Mouse (Mus musculus): ENCODE measurements around the gene Arhgap27. TPM values are rescaled to one million over a fixed set of nuclear protein-coding genes. Genes with fewer than 3 reads are reported as not detected.

Arhgap27 gene
- polyA plus RNA-seq, 1 experiment = 38.4 TPM

- Histone ChIP-seq H3K36me3 (ENCODE audit: control insufficient read depth, insufficient read depth, low read length) (no peaks in the 10 kb centered on the region), H3K27ac (ENCODE audit: insufficient read depth, low read depth, low read length) (no peak overlapping the region), H3K27me3 (replicated peaks; ENCODE audit: control insufficient read depth, insufficient read depth, low read length) (no peaks in the 10 kb centered on the region), H3K4me3 (ENCODE audit: insufficient read depth, low read depth, low read length) (no peak overlapping the region), H3K4me1 (ENCODE audit: control insufficient read depth, insufficient read depth, low read length) (peaks cover 21% of the 10 kb centered on the region)
- TF ChIP-seq POLR2A (IDR thresholded peaks at IDR 0.05; ENCODE audit: low read depth, low read length) (no peak), CTCF (conservative IDR thresholded peaks at IDR 0.05; ENCODE audit: insufficient read depth, insufficient read length, low read depth, low read length) (no peak)
- DNase-seq = peak; percentile 79
- 51% methylated on average over 4 of the region's 4 CpGs for WGBS
Observed at GRCm38 (mm10) chr11:103358316-103358715, 5.2 kb downstream of the Arhgap27 start.

GRCm38 (mm10) chr11:103357710-103358109 lies 5.8 kb downstream of the Arhgap27 start:
- 91% methylated on average over 10 of the region's 10 CpGs for WGBS
- Histone ChIP-seq H3K4me1 (ENCODE audit: control insufficient read depth, insufficient read depth, low read length) (peaks cover 20% of the 10 kb centered on the region), H3K36me3 (ENCODE audit: control insufficient read depth, insufficient read depth, low read length) (no peaks in the 10 kb centered on the region), H3K4me3 (ENCODE audit: insufficient read depth, low read depth, low read length) (no peak overlapping the region), H3K27me3 (replicated peaks; ENCODE audit: control insufficient read depth, insufficient read depth, low read length) (no peaks in the 10 kb centered on the region), H3K27ac (ENCODE audit: insufficient read depth, low read depth, low read length) (no peak overlapping the region)
- no peak for DNase-seq
- TF ChIP-seq POLR2A (IDR thresholded peaks at IDR 0.05; ENCODE audit: low read depth, low read length) (no peak), CTCF (conservative IDR thresholded peaks at IDR 0.05; ENCODE audit: insufficient read depth, insufficient read length, low read depth, low read length) (no peak)

- no peaks in the 10 kb centered on the region for H3K36me3 ChIP-seq (ENCODE audit: control insufficient read depth, insufficient read depth, low read length)
- 68% methylated on average over 16 of the region's 16 CpGs for WGBS
- peaks cover 20% of the 10 kb centered on the region for H3K4me1 ChIP-seq (ENCODE audit: control insufficient read depth, insufficient read depth, low read length)
- H3K27ac ChIP-seq (ENCODE audit: insufficient read depth, low read depth, low read length) = peak overlapping the region; percentile 78
- TF ChIP-seq CTCF (conservative IDR thresholded peaks at IDR 0.05; ENCODE audit: insufficient read depth, insufficient read length, low read depth, low read length) = no peak
- no peak for TF ChIP-seq POLR2A (IDR thresholded peaks at IDR 0.05; ENCODE audit: low read depth, low read length)
- DNase-seq = no peak
- H3K27me3 ChIP-seq (replicated peaks; ENCODE audit: control insufficient read depth, insufficient read depth, low read length) = no peaks in the 10 kb centered on the region
- no peak overlapping the region for H3K4me3 ChIP-seq (ENCODE audit: insufficient read depth, low read depth, low read length)
Observed at GRCm38 (mm10) chr11:103356938-103357670, 6.4 kb downstream of the Arhgap27 start.

GRCm38 (mm10) chr11:103356032-103356571 lies 7.4 kb downstream of the Arhgap27 start:
- peak overlapping the region; percentile 78 for H3K27ac ChIP-seq (ENCODE audit: insufficient read depth, low read depth, low read length)
- no peak for TF ChIP-seq POLR2A (IDR thresholded peaks at IDR 0.05; ENCODE audit: low read depth, low read length)
- TF ChIP-seq CTCF (conservative IDR thresholded peaks at IDR 0.05; ENCODE audit: insufficient read depth, insufficient read length, low read depth, low read length) = no peak
- H3K4me1 ChIP-seq (ENCODE audit: control insufficient read depth, insufficient read depth, low read length) = peaks cover 20% of the 10 kb centered on the region
- DNase-seq = peak; percentile 85
- H3K27me3 ChIP-seq (replicated peaks; ENCODE audit: control insufficient read depth, insufficient read depth, low read length) = no peaks in the 10 kb centered on the region
- no peaks in the 10 kb centered on the region for H3K36me3 ChIP-seq (ENCODE audit: control insufficient read depth, insufficient read depth, low read length)
- 27% methylated on average over 11 of the region's 11 CpGs for WGBS
- H3K4me3 ChIP-seq (ENCODE audit: insufficient read depth, low read depth, low read length) = peak overlapping the region; percentile 49

GRCm38 (mm10) chr11:103355251-103355650 lies 8.2 kb downstream of the Arhgap27 start:
- Histone ChIP-seq H3K36me3 (ENCODE audit: control insufficient read depth, insufficient read depth, low read length) (no peaks in the 10 kb centered on the region), H3K4me1 (ENCODE audit: control insufficient read depth, insufficient read depth, low read length) (peaks cover 20% of the 10 kb centered on the region), H3K4me3 (ENCODE audit: insufficient read depth, low read depth, low read length) (peak overlapping the region; percentile 2; the same call in 1 of the 2 replicates), H3K27me3 (replicated peaks; ENCODE audit: control insufficient read depth, insufficient read depth, low read length) (no peaks in the 10 kb centered on the region), H3K27ac (ENCODE audit: insufficient read depth, low read depth, low read length) (peak overlapping the region; percentile 66)
- 11% methylated on average over 11 of the region's 11 CpGs for WGBS
- peak; percentile 90 for DNase-seq
- no peak for TF ChIP-seq CTCF (conservative IDR thresholded peaks at IDR 0.05; ENCODE audit: insufficient read depth, insufficient read length, low read depth, low read length)
- no peak for TF ChIP-seq POLR2A (IDR thresholded peaks at IDR 0.05; ENCODE audit: low read depth, low read length)

GRCm38 (mm10) chr11:103354033-103354432 lies 9.5 kb downstream of the Arhgap27 start:
- no peak for TF ChIP-seq POLR2A (IDR thresholded peaks at IDR 0.05; ENCODE audit: low read depth, low read length)
- TF ChIP-seq CTCF (conservative IDR thresholded peaks at IDR 0.05; ENCODE audit: insufficient read depth, insufficient read length, low read depth, low read length) = no peak
- DNase-seq = no peak
- no peaks in the 10 kb centered on the region for H3K27me3 ChIP-seq (replicated peaks; ENCODE audit: control insufficient read depth, insufficient read depth, low read length)
- H3K4me3 ChIP-seq (ENCODE audit: insufficient read depth, low read depth, low read length) = no peak overlapping the region
- 64% methylated on average over 3 of the region's 3 CpGs for WGBS
- H3K36me3 ChIP-seq (ENCODE audit: control insufficient read depth, insufficient read depth, low read length) = no peaks in the 10 kb centered on the region
- no peak overlapping the region for H3K27ac ChIP-seq (ENCODE audit: insufficient read depth, low read depth, low read length)
- peaks cover 17% of the 10 kb centered on the region for H3K4me1 ChIP-seq (ENCODE audit: control insufficient read depth, insufficient read depth, low read length)

GRCm38 (mm10) chr11:103352239-103352814 lies 11.2 kb downstream of the Arhgap27 start:
- no peak overlapping the region for H3K4me3 ChIP-seq (ENCODE audit: insufficient read depth, low read depth, low read length)
- H3K27me3 ChIP-seq (replicated peaks; ENCODE audit: control insufficient read depth, insufficient read depth, low read length) = no peaks in the 10 kb centered on the region
- TF ChIP-seq CTCF (conservative IDR thresholded peaks at IDR 0.05; ENCODE audit: insufficient read depth, insufficient read length, low read depth, low read length) (no peak), POLR2A (IDR thresholded peaks at IDR 0.05; ENCODE audit: low read depth, low read length) (no peak)
- DNase-seq = no peak
- 81% methylated on average over 5 of the region's 5 CpGs for WGBS
- no peaks in the 10 kb centered on the region for H3K36me3 ChIP-seq (ENCODE audit: control insufficient read depth, insufficient read depth, low read length)
- peaks cover 22% of the 10 kb centered on the region for H3K4me1 ChIP-seq (ENCODE audit: control insufficient read depth, insufficient read depth, low read length)
- no peak overlapping the region for H3K27ac ChIP-seq (ENCODE audit: insufficient read depth, low read depth, low read length)

All from kidney, adult 2 months (tissue).